Mouse (Mus musculus) limb, embryonic 14.5 days (tissue): ENCODE measurements around the gene Mrpl43. TPM values are rescaled to one million over a fixed set of nuclear protein-coding genes. Genes with fewer than 3 reads are reported as not detected.
A peak's percentile ranks its signal among the peaks of the same experiment; 100 is the strongest.

Experiments used
- ATAC-seq: fragments of 200-750 bp; cut with Nextera tagmentation; 2 replicates; pipeline ENCODE4 v1.8.0; 2017; ENCODE audit warnings: low read depth, moderate number of reproducible peaks, moderate TSS enrichment; ENCODE audit not compliant: low FRiP score
- DNase-seq: peaks from one replicate; pipeline ENCODE4 v3.0.0-alpha.2; 2015; ENCODE audit warnings: low spot score
- H3K27ac ChIP-seq: fragments of 300-500 bp; sonication (generic); replicated peaks from 2 replicates; pipeline ENCODE4 v1.5.1; 2014; ENCODE audit warnings: low read depth, mild to moderate bottlenecking, low read length, moderate library complexity, mixed read lengths
- H3K27me3 ChIP-seq: fragments of 300-500 bp; sonication (generic); 2 replicates; pipeline ENCODE4 v1.6.1; 2014; ENCODE audit warnings: low read length, mixed read lengths; ENCODE audit not compliant: control insufficient read depth, insufficient read depth
- H3K36me3 ChIP-seq: fragments of 300-500 bp; sonication (generic); 2 replicates; pipeline ENCODE4 v1.6.1; 2014; ENCODE audit warnings: mild to moderate bottlenecking, low read length, moderate library complexity, mixed read lengths; ENCODE audit not compliant: control insufficient read depth, insufficient read depth
- H3K4me1 ChIP-seq: fragments of 300-500 bp; sonication (generic); 2 replicates; pipeline ENCODE4 v1.6.1; 2014; ENCODE audit warnings: antibody characterized with exemption, low read length, mixed read lengths; ENCODE audit not compliant: control insufficient read depth, insufficient read depth
- H3K4me2 ChIP-seq: fragments of 300-500 bp; sonication (generic); replicated peaks from 2 replicates; pipeline ENCODE4 v1.6.1; 2014; ENCODE audit warnings: low read depth, mild to moderate bottlenecking, low read length, moderate library complexity; ENCODE audit not compliant: severe bottlenecking
- H3K4me3 ChIP-seq: fragments of 300-500 bp; sonication (generic); replicated peaks from 2 replicates; pipeline ENCODE4 v1.5.1; 2014; ENCODE audit warnings: low read length
- H3K9ac ChIP-seq: fragments of 300-500 bp; sonication (generic); 2 replicates; pipeline ENCODE4 v1.6.1; 2014; ENCODE audit warnings: mild to moderate bottlenecking, low read depth, low read length, moderate library complexity; ENCODE audit not compliant: severe bottlenecking
- H3K9me3 ChIP-seq: fragments of 300-500 bp; sonication (generic); 2 replicates; pipeline ENCODE4 v1.6.1; 2016; ENCODE audit warnings: low read length; ENCODE audit not compliant: control insufficient read depth
- POLR2A ChIP-seq: fragments of 200-500 bp; IDR thresholded peaks from 2 replicates; pipeline ENCODE4 v1.8.0; 2012; ENCODE audit warnings: inconsistent platforms, mild to moderate bottlenecking, moderate library complexity, borderline replicate concordance; ENCODE audit not compliant: insufficient read depth, insufficient read length; ENCODE audit errors: extremely low read depth
- WGBS: fragments of 180-500 bp; shearing (Covaris S2); extraction: QIAGEN DNeasy Blood & Tissue Kit; methylation state at CpG from one replicate; pipeline ENCODE4 v1.1.7; 2014; 5-methylcytosine and 5-hydroxymethylcytosine counted together
- polyA plus RNA-seq, 2 experiments: library from polyadenylated mRNA; depleted of rRNA in 1 of 2; stranded (reverse) in 1 of 2; unstranded in 1 of 2; fragments of >200 nt; fragmentation: Nextera tagmentation in 1 of 2; extraction: Ambion mirVana in 1 of 2; gene quantifications; 2 replicates each; pipeline versions ENCODE4 v1.2.1 to v1.2.3; 2012 to 2014

Mrpl43 gene
- polyA plus RNA-seq, 2 experiments = 55.0 to 67.6 TPM

GRCm38 (mm10) chr19:44997786-44998185, 8.5 kb downstream of the Mrpl43 start:
- no peak for TF ChIP-seq POLR2A
- Histone ChIP-seq H3K4me3 (no peak overlapping the region), H3K27ac (no peak overlapping the region), H3K27me3 (no peaks in the 10 kb centered on the region), H3K4me1 (no peaks in the 10 kb centered on the region), H3K4me2 (no peak overlapping the region), H3K36me3 (peaks cover 55% of the 10 kb centered on the region), H3K9ac (no peak overlapping the region), H3K9me3 (no peaks in the 10 kb centered on the region)
- no peak for ATAC-seq
- DNase-seq = no peak
- WGBS = 75% methylated on average over 11 of the region's 11 CpGs

- TF ChIP-seq POLR2A = no peak
- peaks cover 16% of the 10 kb centered on the region; the same call in 1 of the 2 replicates for H3K4me1 ChIP-seq
- no peak overlapping the region for H3K9ac ChIP-seq
- no peak overlapping the region for H3K27ac ChIP-seq
- DNase-seq (no peak), ATAC-seq (no peak)
- H3K36me3 ChIP-seq = peaks cover 20% of the 10 kb centered on the region
- no peak overlapping the region for H3K4me3 ChIP-seq
- H3K4me2 ChIP-seq = no peak overlapping the region
- 44% methylated on average over 6 of the region's 7 CpGs for WGBS
- H3K9me3 ChIP-seq = no peaks in the 10 kb centered on the region
- no peaks in the 10 kb centered on the region for H3K27me3 ChIP-seq
Measured at GRCm38 (mm10) chr19:44992712-44993111, 13.5 kb downstream of the Mrpl43 start.

- Histone ChIP-seq H3K27me3 (no peaks in the 10 kb centered on the region), H3K4me2 (no peak overlapping the region), H3K4me1 (peaks cover 16% of the 10 kb centered on the region; the same call in 1 of the 2 replicates), H3K4me3 (no peak overlapping the region), H3K27ac (no peak overlapping the region), H3K9me3 (no peaks in the 10 kb centered on the region), H3K9ac (no peak overlapping the region), H3K36me3 (peaks cover 18% of the 10 kb centered on the region)
- WGBS = 43% methylated on average over 7 of the region's 7 CpGs
- TF ChIP-seq POLR2A = no peak
- no peak for DNase-seq
- ATAC-seq = no peak
Measured at GRCm38 (mm10) chr19:44992246-44992645, 14.0 kb downstream of the Mrpl43 start.

GRCm38 (mm10) chr19:44991031-44991430, 15.2 kb downstream of the Mrpl43 start:
- Histone ChIP-seq H3K4me3 (no peak overlapping the region), H3K27ac (no peak overlapping the region), H3K4me1 (peaks cover 16% of the 10 kb centered on the region; the same call in 1 of the 2 replicates), H3K9me3 (no peaks in the 10 kb centered on the region), H3K4me2 (no peak overlapping the region), H3K36me3 (peaks cover 10% of the 10 kb centered on the region), H3K27me3 (no peaks in the 10 kb centered on the region), H3K9ac (no peak overlapping the region)
- ATAC-seq = no peak
- WGBS = 77% methylated on average over 8 of the region's 8 CpGs
- no peak for TF ChIP-seq POLR2A
- DNase-seq = no peak

- H3K4me2 ChIP-seq = peak overlapping the region; percentile 81
- DNase-seq = no peak
- peak overlapping the region; percentile 74 for H3K4me3 ChIP-seq
- H3K27me3 ChIP-seq = no peaks in the 10 kb centered on the region
- H3K9me3 ChIP-seq = no peaks in the 10 kb centered on the region
- peak overlapping the region; percentile 64 for H3K9ac ChIP-seq
- H3K4me1 ChIP-seq = peaks cover 16% of the 10 kb centered on the region; the same call in 1 of the 2 replicates
- peaks cover 10% of the 10 kb centered on the region for H3K36me3 ChIP-seq
- no peak for TF ChIP-seq POLR2A
- H3K27ac ChIP-seq = no peak overlapping the region
- 4% methylated on average over 22 of the region's 22 CpGs for WGBS
- no peak for ATAC-seq
Measured at GRCm38 (mm10) chr19:44989567-44990495, 16.4 kb downstream of the Mrpl43 start.
